Mouse (Mus musculus): ENCODE results near the gene Foxk1. TPM values are rescaled to one million over a fixed set of nuclear protein-coding genes. Genes with fewer than 3 reads are reported as not detected.

Foxk1 gene
- total RNA-seq, 2 experiments from 2014 or later: 40.6 to 43.4 TPM

- DNase-seq (ENCODE audit: low spot score in 2 of 2): no peak
- intact Hi-C loops (cut with DNase I): no loop called here
These were observed 14.1 kb downstream of the Foxk1 start for GRCm38 (mm10) chr5:142415401-142415800.

- DNase-seq (ENCODE audit: low spot score in 2 of 2): no peak
- intact Hi-C loops (cut with DNase I): no loop called here
These were observed 14.9 kb downstream of the Foxk1 start for GRCm38 (mm10) chr5:142416070-142416775.

GRCm38 (mm10) chr5:142417104-142417503 lies 15.8 kb downstream of the Foxk1 start:
- no peak for DNase-seq (ENCODE audit: low spot score in 2 of 2)
- intact Hi-C loops (cut with DNase I): no loop called here

- intact Hi-C loops (cut with DNase I): no loop called here
- DNase-seq (ENCODE audit: low spot score in 2 of 2): no peak
These were observed 16.6 kb downstream of the Foxk1 start for GRCm38 (mm10) chr5:142417876-142418275.

GRCm38 (mm10) chr5:142418419-142418818 lies 17.1 kb downstream of the Foxk1 start:
- no peak for DNase-seq (ENCODE audit: low spot score in 2 of 2)
- intact Hi-C loops (cut with DNase I): no loop called here

DNA sequence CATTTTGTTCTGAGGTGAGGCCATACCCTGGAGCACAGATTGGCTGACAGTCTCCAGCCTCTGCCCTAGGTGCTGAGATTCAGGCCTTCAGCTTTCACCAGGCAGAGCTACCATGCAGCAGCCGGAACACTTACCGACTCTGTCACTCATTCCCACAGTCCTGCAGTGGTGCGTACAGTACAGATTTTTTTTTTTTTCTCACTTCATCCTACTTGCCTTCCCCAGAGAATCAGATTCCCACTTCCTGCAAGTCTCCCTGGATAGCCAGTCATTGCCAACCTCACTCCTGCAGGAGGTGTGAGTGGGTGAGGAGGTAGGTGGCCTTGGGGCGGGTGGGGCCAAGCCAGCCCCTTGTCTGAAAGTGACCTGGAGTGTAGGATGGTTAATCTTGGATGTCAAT lies 19.0 kb downstream of the Foxk1 start:
- no peak for DNase-seq (ENCODE audit: low spot score in 2 of 2)
- intact Hi-C loops (cut with DNase I): no loop called here

- no peak for DNase-seq (ENCODE audit: low spot score in 2 of 2)
- intact Hi-C loops (cut with DNase I): no loop called here
These were observed 19.6 kb downstream of the Foxk1 start for GRCm38 (mm10) chr5:142420920-142421319.

DNA sequence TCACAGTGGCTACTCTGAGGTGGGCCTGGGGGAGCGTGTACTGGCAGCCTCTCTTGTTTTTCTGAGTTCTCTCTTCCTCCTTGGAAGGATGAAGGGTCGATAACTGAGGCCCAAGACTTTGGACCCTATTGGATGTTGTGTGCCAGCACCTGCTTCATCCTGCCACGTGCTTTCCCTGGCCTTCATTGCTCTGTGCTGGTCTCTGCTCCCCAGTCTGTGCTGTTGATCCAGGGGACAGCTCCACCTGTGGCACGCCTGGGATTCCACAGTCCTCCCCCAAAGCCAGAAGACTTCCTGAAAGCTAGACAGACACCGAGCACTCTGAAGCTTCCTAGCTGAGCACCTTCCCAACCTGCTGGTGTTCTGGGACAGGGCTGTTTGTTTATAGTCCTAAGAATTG lies 20.6 kb downstream of the Foxk1 start:
- DNase-seq (ENCODE audit: low spot score in 2 of 2): no peak
- intact Hi-C loops (cut with DNase I): no loop called here

GRCm38 (mm10) chr5:142423141-142423540 lies 21.8 kb downstream of the Foxk1 start:
- intact Hi-C loops (cut with DNase I): no loop called here
- no peak for DNase-seq (ENCODE audit: low spot score in 2 of 2)

GRCm38 (mm10) chr5:142423701-142424100 lies 22.4 kb downstream of the Foxk1 start:
- intact Hi-C loops (cut with DNase I): no loop called here
- DNase-seq (ENCODE audit: low spot score in 2 of 2): no peak

DNA sequence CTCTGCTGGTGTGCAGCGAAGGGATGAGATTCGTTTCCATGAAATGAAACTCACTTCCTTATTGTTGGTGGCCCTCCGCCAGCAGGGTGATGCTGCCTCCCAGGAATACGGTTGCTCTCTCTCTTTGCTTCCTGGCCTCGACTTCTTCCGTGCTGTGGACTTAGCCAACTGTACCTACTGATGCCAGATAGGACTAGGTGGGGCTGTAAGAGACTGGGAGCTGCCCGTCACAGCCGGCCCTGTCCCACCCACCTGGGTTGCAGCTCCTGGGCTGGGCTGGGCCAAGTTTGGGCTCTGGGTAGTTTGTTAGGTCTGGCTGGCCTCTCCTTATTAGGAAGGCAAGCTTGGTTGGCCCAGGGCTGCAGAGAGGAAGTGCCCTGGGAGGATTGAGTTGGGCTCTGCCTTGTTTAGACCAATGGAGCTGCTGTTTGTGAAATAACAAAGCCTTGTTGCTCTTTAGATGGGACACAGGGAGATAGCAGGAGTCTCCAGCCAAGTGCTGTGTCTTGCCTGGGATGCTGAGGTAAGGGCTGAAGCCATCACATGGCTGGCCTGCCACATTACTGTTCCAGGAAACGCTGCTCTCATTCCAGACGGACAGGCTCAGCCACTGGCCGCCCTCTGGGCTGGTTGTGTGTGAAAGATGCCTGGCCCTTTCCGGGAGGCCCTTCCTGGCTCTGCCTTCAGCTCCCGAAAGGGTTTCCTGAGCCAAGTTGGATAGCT lies 23.5 kb downstream of the Foxk1 start:
- DNase-seq (ENCODE audit: low spot score in 2 of 2): no peak
- intact Hi-C loops (cut with DNase I): no loop called here

DNA sequence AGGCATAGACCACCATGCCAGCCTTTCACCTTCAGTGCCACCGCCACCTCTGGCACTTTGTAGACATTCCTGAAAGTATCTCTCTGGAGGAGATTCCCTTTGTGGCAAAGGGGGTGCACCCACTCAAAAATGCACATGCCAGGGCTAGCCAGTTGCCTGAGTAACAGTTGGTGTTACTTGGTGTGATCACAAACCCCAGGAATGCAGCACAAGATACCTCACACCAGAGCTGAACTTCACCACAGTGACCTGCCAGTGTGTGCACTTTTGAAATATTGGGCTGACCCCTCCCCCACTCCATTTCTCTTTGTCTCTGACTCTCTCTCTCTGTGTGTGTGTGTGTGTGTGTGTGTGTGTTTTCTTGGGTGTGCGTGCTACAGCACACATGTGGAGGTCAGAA lies 25.2 kb downstream of the Foxk1 start:
- DNase-seq (ENCODE audit: low spot score in 2 of 2): no peak
- intact Hi-C loops (cut with DNase I): no loop called here

DNA sequence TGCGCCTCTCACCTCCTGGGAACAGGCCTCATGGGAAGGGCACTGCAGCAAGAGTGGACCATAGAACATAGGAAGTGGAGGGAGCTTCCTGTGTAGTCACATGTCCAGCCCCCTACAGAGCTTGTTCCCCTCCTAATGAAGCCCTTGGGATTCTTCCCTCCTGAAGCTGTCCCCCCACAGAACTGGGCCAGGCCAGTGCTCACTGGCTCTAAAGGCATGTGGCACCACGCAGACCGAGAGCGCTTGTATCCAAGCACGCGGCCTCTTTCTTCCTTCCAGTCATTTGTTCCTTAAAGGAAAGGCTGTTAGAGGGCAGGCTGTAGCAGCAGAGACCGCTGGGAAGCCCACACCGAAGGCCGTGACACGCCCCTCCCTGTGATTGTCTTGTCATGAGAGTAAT lies 26.6 kb downstream of the Foxk1 start:
- intact Hi-C loops (cut with DNase I): no loop called here
- DNase-seq (ENCODE audit: low spot score in 2 of 2): no peak

DNA sequence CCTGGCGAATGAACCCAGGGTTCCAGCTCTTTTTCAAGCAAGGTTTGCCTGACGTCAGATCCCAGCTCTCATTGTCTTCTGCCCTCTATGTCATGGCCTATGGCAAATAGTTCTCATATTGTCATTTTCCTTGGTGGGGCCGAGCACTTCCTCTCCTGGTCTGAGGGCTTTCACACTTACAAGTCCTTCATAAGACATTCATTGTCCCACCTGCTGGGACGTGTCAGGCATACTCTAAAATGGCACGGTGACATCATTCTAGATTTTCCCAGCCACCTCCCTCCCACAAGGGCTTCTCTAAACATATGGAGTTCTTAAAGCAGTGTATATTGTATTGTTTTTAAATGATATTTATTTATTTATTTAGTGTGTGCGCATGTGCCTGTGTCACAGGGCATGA lies 27.4 kb downstream of the Foxk1 start:
- no peak for DNase-seq (ENCODE audit: low spot score in 2 of 2)
- intact Hi-C loops (cut with DNase I): no loop called here

- DNase-seq (ENCODE audit: low spot score in 2 of 2): no peak
- intact Hi-C loops (cut with DNase I): no loop called here
These were observed 29.7 kb downstream of the Foxk1 start for GRCm38 (mm10) chr5:142431029-142431428.

GRCm38 (mm10) chr5:142431811-142432434 lies 30.6 kb downstream of the Foxk1 start:
- DNase-seq (ENCODE audit: low spot score in 2 of 2): no peak
- intact Hi-C loops (cut with DNase I): no loop called here

DNA sequence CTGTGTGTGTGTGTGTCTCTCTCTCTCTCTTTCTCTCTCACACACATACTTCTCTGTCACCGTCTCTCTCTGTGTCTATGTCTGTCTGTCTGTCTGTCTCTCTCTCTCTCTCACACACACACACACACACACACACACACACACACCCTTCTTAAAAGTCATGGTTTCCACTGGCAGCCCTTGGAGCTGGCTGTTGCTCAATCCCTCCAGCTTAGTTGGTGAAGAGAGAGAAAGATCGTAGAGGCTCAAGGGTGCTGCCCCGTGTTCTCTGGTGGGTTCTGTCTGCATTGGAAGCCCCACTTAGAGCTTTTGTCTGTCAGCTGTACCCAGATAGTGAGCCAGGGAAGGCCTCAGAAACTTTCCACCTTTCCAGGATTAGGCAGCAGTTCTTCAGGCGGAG lies 31.4 kb downstream of the Foxk1 start:
- no peak for DNase-seq (ENCODE audit: low spot score in 2 of 2)
- intact Hi-C loops (cut with DNase I): no loop called here

- peak; percentile 65 to 85 for DNase-seq (ENCODE audit: low spot score in 2 of 2)
- intact Hi-C loops (cut with DNase I): no loop called here
These were observed 32.8 kb downstream of the Foxk1 start for GRCm38 (mm10) chr5:142434052-142434451.

DNA sequence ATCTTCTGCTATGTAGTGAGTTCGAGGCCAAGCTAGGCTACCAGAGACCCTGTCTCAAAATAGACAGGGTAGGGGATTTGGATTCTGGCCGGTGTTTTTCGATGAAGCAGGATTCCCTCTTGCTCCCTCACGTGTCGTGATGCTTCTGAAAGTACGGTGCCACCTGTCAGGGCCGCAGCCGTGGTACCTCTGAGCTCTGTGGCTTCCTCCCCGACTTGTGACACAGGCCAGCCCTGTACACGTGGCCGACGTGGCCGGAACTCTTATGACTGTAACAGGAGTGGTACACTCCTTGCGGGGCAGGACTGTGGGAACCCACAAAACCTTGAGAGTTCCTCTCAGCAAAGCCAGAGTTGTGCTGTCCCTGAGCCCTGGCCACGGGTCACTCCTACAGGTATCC lies 34.4 kb downstream of the Foxk1 start:
- no peak for DNase-seq (ENCODE audit: low spot score in 2 of 2)
- intact Hi-C loops (cut with DNase I): no loop called here

- intact Hi-C loops (cut with DNase I): no loop called here
These were observed 37.2 kb downstream of the Foxk1 start for GRCm38 (mm10) chr5:142438380-142438938.

More at GRCm38 (mm10) chr5:142438380-142438938, 37.2 kb downstream of the Foxk1 start:
- DNase-seq (ENCODE audit: low spot score in 2 of 2): peak in 1 of 2 experiments; percentile 48

Data from left cerebral cortex, postnatal 14 days (tissue).